Mouse (Mus musculus) embryonic stem cell, embryonic (primary cell): ENCODE results near the gene Cyp26c1.

ENCODE experiments used
- CTCF ChIA-PET, 4 experiments: fragments of 300-600 bp in 2 of 4; fragments of 350-600 bp in 2 of 4; sonication (Branson Sonifier 250); formaldehyde crosslinking; loops; one replicate each; lab custom pipeline; 2022; ENCODE audit warnings: inconsistent platforms in 2 of 4; lab: Charles Lee
- POLR2A ChIA-PET, 4 experiments: fragments of 300-600 bp in 2 of 4; fragments of 350-600 bp in 2 of 4; sonication (Branson Sonifier 250); formaldehyde crosslinking; loops; one replicate each; lab custom pipeline; 2022; ENCODE audit warnings: antibody characterized with exemption in 4 of 4, inconsistent platforms in 1 of 4; lab: Charles Lee

Gene Cyp26c1

DNA sequence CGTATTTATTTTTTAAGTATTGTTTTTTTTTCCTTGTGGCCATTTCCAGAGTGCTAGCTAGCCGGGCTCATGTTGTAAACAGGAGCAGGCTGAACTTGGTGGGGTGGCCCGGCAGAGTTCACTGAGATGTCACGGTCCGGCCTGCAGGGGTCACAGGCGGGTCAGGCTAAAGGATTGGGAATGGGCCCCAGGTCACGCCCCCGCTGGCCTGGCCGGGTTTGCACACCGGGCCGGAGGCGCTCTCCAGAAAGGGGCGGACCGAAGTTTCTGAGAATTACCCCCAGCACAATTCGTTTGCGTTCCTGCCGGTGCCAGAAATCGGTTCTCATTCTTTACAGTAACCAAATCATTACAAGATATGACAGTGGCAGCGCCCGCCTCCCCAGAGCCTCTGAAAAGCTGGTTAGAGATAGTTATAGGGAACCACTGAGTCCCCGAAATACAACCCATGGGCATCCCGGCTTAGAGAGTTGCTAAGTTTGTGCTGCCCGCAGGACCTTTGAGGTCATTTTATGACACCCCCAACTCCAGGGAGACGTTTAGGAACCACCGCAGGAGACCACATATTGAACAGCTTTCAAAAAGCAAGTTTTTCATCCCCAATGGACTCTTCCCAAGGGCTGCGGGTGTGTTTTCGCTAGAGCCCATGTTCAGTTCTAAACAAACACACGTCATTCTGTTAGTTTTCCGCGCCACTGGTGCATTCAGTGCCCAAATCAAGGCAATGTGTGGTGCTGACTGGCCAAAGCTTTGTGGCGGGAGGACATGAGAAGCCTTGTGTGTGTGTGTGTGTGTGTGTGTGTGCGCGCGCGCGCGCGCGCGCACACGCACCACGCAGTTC is 10.6 kb downstream of the Cyp26c1 start:
- CTCF ChIA-PET, result interaction anchor here in 3 of 4 experiments (0.6 to 1.3 kb wide), 5 partner anchors 8 to 804 kb away, joined by 3 read pairs; no protein-coding TSS in a partner anchor
- POLR2A ChIA-PET, result interaction anchor here (0.6 to 1.9 kb wide), 6 partner anchors 10 to 330 kb away, joined by 3 to 6 read pairs (median 4); partner anchors contain the start of gene Cyp26c1 (in 1 of the 4)

DNA sequence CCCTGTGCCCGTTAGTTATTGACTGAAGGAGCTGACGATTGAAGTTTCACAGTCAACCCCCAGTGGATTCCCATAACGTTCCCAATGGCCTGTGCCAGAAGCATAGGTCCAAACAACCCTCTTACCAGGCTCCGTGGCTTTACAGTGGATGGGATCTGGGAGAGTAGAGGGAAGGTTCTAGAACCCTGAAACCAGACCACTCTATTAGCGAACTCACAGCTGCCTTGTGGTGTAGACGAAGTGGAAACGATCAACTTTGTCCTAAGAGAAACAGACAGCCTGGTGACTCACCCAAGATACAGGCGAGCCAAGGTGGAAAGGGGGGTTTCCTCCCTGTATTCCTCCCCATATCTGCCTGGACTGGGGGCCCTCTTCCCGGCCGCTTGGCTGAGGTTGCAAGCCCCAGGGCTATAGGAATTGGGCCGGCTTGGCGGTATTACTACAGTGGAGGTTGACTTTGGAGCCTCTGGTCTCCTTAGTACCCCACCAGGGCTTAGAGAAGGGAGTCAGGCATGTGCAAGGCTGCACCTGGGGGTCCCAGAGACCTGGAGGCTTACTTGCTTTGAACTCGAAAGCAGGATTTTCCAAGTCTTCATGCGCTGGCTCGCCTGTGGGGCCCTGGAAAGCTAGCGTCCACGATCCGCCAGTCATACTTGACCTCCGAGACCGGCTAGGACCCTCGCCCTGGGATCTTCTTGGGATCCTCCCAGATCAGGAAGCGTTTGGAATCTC is 11.4 kb downstream of the Cyp26c1 start:
- POLR2A ChIA-PET, result interaction anchor here (0.6 to 1.9 kb wide), 6 partner anchors 11 to 330 kb away, joined by 3 to 6 read pairs (median 4); partner anchors contain the start of gene Cyp26c1 (in 1 of the 4)
- CTCF ChIA-PET, result interaction anchor here in 2 of 4 experiments (0.6 to 3.2 kb wide), 9 partner anchors 8 to 803 kb away, joined by 3 to 11 read pairs (median 3); no protein-coding TSS in a partner anchor

DNA sequence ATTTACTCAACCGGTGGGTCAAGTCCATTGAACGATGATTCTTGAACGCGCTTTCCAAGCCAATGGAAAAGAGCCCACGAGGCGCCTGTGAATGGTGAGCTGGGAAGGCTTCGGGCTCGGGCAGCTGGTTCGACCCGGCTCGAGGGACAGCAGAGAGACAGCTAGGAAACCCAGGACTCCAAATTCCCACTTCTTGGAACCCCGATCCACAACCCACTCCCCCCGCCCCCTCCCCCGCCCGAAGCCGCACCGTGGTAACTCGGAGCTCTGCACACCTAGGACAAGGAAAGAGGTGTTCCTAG is 11.9 kb downstream of the Cyp26c1 start:
- CTCF ChIA-PET, result interaction anchor here in 2 of 4 experiments (0.6 to 3.2 kb wide), 10 partner anchors 9 to 683 kb away, joined by 3 to 11 read pairs (median 4); no protein-coding TSS in a partner anchor
- POLR2A ChIA-PET, result interaction anchor here (0.6 to 1.1 kb wide), 6 partner anchors 11 to 387 kb away, joined by 3 to 4 read pairs (median 3); no protein-coding TSS in a partner anchor

DNA sequence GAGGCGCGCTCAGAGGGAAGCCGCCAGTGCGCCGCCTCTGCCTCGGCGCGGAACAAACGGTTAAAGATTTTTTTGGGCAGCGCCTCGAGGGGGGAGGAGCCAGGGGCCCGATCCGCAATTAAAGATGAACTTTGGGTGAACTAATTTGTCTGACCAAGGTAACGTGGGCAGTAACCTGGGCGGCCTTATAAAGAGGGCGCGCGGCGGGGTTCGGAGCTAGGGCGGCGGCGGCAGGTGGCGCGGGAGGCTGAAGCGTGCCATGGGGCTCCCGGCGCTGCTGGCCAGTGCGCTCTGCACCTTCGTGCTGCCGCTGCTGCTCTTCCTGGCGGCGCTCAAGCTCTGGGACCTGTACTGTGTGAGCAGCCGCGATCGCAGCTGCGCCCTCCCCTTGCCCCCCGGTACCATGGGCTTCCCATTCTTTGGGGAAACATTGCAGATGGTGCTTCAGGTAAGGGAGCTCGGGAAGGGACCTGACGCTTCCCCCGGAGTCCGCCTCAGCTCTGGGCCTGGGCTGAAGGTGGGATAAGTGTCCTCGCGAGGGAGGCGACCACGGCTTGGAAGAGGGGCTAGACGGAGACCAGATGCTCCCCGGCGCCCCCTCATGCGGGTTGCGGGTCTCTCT is 12.4 kb downstream of the Cyp26c1 start, which contains the start of gene Cyp26a1:
Cyp26a1 (plus strand) TSS at position 148 of the 622 bp plus-strand sequence.
- CTCF ChIA-PET, result interaction anchor here (0.5 to 3.2 kb wide), 18 partner anchors 7 to 722 kb away, joined by 3 to 11 read pairs (median 4); partner anchors contain the start of gene Lgi1 (in 1 of the 4)
- POLR2A ChIA-PET, result interaction anchor here in 3 of 4 experiments (0.6 to 1.1 kb wide), 7 partner anchors 12 to 907 kb away, joined by 3 to 7 read pairs (median 3); no protein-coding TSS in a partner anchor

DNA sequence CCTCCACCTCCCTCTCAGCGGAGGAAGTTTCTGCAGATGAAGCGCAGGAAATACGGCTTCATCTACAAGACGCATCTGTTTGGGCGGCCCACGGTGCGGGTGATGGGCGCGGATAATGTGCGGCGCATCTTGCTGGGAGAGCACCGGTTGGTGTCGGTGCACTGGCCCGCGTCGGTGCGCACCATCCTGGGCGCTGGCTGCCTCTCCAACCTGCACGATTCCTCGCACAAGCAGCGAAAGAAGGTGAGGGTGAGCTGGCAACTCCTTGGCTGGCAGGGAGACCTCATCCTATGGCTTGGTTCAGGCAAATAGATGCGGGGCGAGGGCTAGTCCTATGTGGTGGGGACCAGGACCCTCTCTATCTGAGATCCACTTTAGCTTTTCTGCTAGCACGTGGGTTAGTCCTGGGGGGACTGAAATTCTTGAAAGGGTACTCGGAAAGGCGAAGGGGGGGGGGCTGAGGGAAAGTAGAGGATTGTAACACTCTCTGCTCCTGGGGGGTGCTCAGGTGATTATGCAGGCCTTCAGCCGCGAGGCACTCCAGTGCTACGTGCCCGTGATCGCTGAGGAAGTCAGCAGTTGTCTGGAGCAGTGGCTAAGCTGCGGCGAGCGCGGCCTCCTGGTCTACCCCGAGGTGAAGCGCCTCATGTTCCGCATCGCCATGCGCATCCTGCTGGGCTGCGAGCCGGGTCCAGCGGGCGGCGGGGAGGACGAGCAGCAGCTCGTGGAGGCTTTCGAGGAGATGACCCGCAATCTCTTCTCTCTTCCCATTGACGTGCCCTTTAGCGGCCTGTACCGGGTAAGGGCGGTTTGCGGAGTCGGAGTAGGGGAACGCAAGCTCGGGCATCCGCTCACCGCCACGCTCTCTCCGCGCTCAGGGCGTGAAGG is 13.1 kb downstream of the Cyp26c1 start:
- CTCF ChIA-PET, result interaction anchor here (0.5 to 3.2 kb wide), 20 partner anchors 8 to 721 kb away, joined by 3 to 11 read pairs (median 4); partner anchors contain the start of genes Cyp26c1 (in 1 of the 4) and Lgi1 (in 1 of the 4)

DNA sequence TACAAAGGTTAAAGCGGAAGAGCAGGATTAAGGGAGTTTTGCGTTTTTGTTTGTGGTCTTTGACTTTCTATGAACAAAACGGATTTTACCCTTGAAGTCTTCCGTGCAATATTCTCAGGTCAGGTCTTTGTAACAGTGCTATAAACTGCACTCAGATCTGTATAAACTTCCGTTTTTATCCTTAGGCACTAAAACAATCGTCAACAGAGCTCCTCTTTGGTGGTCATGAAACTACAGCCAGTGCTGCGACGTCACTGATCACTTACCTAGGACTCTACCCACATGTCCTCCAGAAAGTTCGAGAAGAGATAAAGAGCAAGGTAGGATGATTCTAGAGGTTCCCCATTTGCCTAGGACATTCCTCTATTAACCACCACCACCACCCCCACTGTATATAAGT is 14.3 kb downstream of the Cyp26c1 start:
- POLR2A ChIA-PET, result interaction anchor here in 1 of 4 experiments (1.2 kb wide), 1 partner anchor 12 kb away, joined by 3 read pairs; no protein-coding TSS in a partner anchor
- CTCF ChIA-PET, result interaction anchor here in 3 of 4 experiments (0.5 to 3.2 kb wide), 9 partner anchors 9 to 463 kb away, joined by 3 to 11 read pairs (median 4); partner anchors contain the start of gene Cyp26c1 (in 1 of the 3)

More for the DNA sequence above, 13.1 kb downstream of the Cyp26c1 start:
- POLR2A ChIA-PET, result interaction anchor here (0.5 to 1.0 kb wide), 8 partner anchors 8 to 908 kb away, joined by 3 to 9 read pairs (median 3); no protein-coding TSS in a partner anchor

DNA sequence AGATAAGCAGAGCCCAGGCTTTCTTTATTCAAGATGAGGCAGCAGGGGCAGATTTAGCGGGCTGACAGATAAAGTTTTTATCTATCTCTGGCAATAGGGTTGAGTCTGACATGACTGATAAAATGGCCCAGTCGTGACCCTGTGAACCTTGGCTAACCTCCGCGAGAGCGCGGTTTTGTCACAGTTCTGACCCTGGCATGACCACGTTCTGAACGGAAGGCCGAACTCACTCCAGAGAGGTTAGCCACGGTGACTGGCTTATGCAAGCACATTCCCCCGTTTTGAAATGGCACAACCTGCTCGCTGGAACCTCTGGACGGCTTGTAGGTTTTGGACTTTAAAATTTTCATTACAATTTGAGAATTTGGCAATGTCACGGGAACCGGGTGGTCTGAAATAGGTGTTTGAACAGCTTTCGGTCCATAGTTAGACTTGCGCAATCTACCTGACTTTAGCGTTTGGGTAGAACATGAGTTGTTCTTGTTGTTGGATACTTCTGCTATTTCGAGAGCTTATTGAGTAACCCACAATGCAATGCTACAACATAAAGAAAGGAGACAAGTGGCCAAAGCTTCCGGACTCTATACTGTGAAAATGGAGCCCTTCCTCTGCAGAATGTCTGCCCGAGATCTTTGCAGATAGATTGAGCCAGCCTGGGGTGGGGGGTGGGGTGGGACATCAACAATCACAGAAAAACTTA is 17.1 kb downstream of the Cyp26c1 start:
- ChIA-PET POLR2A (interaction anchor here in 2 of 4 experiments (1.2 to 1.6 kb wide), 3 partner anchors 14 to 181 kb away, joined by 3 to 7 read pairs (median 3); no protein-coding TSS in a partner anchor), CTCF (interaction anchor here in 2 of 4 experiments (0.9 to 1.8 kb wide), 5 partner anchors 14 to 253 kb away, joined by 3 to 9 read pairs (median 3); no protein-coding TSS in a partner anchor)

DNA sequence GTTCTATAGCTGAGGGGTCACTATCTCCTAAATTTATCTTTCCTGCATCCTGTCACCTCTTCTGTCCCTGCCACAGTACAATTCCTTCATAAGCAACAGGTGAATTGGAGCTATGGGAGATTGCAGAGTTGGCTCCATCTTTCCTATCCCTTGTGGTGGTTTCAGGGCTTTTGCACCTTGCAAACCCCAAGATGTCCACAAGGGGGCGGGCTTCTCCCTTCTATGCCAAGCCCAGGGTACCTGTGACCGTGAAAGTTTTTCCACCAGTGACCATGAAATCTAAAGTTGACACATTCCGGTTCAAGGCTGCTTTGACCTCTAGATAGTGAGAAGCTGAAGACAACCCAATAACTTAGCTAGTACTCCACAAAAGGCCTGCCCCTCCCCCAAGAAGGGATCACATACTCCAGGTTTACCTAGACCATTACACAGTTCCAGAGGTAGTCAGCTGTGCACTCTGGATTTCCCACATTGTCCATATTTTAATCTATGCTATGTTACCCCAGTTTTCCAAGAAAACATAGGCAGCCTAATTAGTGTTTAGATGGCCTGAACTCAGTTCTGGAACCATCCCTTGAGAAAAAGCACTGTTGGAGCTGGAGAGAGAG is 18.6 kb downstream of the Cyp26c1 start:
- ChIA-PET CTCF (interaction anchor here (0.5 to 1.8 kb wide), 30 partner anchors 11 to 709 kb away, joined by 3 to 9 read pairs (median 3); no protein-coding TSS in a partner anchor), POLR2A (interaction anchor here in 2 of 4 experiments (0.9 to 1.6 kb wide), 5 partner anchors 11 to 520 kb away, joined by 3 to 7 read pairs (median 3); partner anchors contain the start of gene Fra10ac1 (in 1 of the 2))

DNA sequence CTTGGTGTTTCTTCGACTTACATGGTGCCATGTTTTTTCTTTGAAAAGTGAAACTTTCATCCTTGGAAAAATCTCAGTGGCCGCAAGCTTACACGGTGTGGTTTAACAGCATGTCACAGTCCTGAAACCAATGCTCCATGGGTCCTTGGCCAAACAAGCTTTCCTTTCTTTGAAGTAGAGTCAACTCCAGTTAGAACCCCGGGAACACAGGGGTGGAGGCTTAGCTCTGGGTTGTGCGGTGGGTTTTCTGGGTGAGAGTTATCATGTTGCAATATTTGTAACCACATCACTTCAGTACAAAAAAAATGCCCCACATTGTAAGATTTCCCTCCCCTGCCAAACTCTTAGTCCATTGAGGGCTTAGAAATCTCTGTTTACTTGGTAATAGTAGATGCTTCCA is 20.3 kb downstream of the Cyp26c1 start:
- CTCF ChIA-PET, result interaction anchor here in 2 of 4 experiments (1.1 to 1.5 kb wide), 3 partner anchors 241 to 375 kb away, joined by 3 to 5 read pairs (median 3); no protein-coding TSS in a partner anchor

DNA sequence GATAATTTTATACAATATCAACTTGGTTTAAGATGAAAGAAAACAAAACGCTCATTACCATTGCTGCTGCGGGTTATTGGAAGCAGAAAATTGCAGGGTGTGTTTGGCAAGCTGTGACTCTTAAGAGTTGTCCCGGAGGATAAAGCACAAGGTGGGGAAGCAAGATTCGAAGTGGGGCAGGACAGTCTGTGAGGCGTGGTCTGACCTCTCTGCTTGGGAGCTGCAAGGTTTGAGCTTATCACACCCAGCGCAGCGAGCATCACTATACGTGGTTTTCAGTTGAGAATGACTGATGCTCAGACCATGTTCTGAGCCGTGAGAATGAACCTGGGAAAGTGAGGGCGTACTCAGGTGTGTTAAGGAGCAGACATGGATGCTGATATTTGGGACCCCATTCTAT is 29.3 kb downstream of the Cyp26c1 start:
- ChIA-PET CTCF (interaction anchor here in 2 of 4 experiments (0.6 to 0.7 kb wide), 2 partner anchors 16 to 23 kb away, joined by 3 read pairs; no protein-coding TSS in a partner anchor), POLR2A (no interaction called here)

More for the DNA sequence above, 20.3 kb downstream of the Cyp26c1 start:
- POLR2A ChIA-PET, result no interaction called here

DNA sequence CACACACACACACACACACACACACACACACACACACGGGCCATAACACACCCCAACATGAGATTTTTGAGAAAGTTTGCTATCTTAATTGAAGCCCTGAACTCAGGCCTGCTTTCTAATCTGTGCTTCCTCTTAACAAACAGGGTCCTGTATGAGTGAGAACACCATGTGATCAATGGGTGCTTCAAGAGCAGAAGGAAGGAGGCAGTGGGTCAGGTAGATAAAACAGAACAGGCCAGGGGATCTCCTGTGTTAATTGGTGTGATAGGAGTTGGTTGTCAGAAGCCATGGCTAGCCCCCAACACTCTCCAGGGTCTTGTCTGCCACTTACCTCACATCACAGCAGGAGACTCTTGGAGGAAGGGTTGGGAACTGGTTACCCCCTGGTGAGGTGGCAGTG is 30.6 kb downstream of the Cyp26c1 start:
- ChIA-PET POLR2A (interaction anchor here in 1 of 4 experiments (0.7 kb wide), 1 partner anchor 114 kb away, joined by 3 read pairs; no protein-coding TSS in a partner anchor), CTCF (interaction anchor here in 1 of 4 experiments (0.9 kb wide), 1 partner anchor 11 kb away, joined by 3 read pairs; no protein-coding TSS in a partner anchor)

DNA sequence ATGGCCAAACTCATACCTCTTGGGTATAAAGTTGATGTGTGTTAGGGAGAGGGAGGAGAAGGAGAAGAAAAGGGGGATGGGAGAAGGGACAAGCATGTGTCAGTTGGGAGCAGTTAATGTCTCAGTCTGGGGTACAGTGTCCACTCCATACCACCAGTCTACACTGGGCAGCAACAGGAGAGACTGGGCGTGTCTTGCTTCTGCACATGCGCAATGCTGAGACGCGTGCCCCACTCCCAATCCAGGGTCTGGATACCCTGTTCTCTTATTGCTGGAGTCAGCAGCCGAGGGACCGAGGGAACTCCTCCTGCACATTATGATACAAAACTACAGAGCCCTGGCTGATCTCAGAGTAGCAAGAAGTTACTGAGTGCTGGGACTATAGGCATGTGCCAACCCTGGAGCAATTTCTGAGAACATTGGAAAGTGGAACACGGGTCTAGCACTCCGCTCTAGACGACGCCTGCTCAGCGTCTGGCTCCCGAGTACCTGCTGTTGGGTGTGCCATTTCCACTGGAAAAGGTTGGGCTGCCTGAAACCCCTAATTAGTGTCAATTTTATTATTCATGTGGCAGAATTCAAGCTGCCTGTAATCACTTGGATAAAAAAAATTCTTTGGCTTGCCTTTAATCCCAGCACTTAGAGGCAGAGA is 31.3 kb downstream of the Cyp26c1 start:
- POLR2A ChIA-PET, result interaction anchor here in 1 of 4 experiments (0.6 kb wide), 1 partner anchor 714 kb away, joined by 5 read pairs; no protein-coding TSS in a partner anchor
- CTCF ChIA-PET, result interaction anchor here in 2 of 4 experiments (0.9 kb wide), 2 partner anchors 12 to 13 kb away, joined by 3 read pairs; no protein-coding TSS in a partner anchor

DNA sequence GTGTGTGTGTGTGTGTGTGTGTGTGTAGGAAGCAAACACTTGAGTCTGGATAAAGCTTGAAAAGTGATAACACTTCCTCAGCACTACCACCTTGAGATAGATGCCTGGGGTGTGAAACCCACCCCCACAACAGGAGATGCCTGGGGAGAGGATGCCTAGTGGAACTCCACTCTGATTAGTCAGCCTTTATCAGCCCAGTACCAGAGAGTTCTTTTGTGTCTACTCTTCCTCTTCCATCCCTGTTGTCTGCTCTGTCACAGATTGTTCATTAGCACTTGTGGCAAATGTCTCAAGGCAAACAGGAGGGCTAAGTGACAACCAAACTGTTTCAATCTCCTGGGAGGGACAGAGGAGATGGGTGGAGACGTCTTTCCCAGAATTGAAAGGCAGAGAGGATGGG is 33.8 kb downstream of the Cyp26c1 start:
- CTCF ChIA-PET, result no interaction called here
- POLR2A ChIA-PET, result interaction anchor here in 1 of 4 experiments (1.1 kb wide), 1 partner anchor 108 kb away, joined by 3 read pairs; no protein-coding TSS in a partner anchor

DNA sequence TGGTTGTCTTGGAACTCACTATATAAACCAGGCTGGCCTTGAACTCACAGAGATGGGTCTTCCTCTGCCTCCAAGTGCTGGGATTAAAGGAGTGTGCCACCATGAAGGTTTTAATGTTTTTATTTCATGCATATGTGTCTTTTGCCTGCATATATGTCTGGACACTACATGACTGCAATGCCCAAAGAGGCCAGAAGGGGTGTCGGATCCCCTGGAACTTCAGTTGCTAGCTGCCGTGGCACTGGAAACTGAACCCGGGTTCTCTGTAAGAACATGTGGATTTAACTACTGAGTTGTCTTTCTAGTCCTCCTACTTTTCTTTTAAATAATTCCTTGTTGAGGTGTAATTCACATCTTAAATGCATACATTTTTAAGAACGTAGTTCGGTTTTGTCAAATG is 39.2 kb downstream of the Cyp26c1 start:
- POLR2A ChIA-PET, result no interaction called here

More for the DNA sequence above, 39.2 kb downstream of the Cyp26c1 start:
- CTCF ChIA-PET, result interaction anchor here in 1 of 4 experiments (0.5 kb wide), 1 partner anchor 968 kb away, joined by 6 read pairs; no protein-coding TSS in a partner anchor
